In genomic region chr10:24634288-24634687, GRCm38 (mm10) we compare ENCODE assay signal across 11 mouse cellular contexts. TPM values are rescaled to one million over a fixed set of nuclear protein-coding genes. Genes with fewer than 3 reads are reported as not detected.
DNase-seq lines count a peak whose midpoint lies in the region; ATAC-seq and TF ChIP-seq lines count a peak whose summit lies in the region.
"Had no signal": no experiment of that assay in that cellular context is flagged by ENCODE, and none has a peak within 500 bp of the region (broad histone marks: within the 10 kb centered on the region; RNA-seq: fewer than 3 reads in every experiment).

No protein-coding gene starts in this region.

- 56% methylated on average over 9 of the region's 9 CpGs for WGBS in heart, embryonic 12.5 days
- 60% methylated on average over 9 of the region's 9 CpGs for WGBS in kidney, embryonic 16.5 days
- 79% methylated on average over 9 of the region's 9 CpGs for WGBS in midbrain, embryonic 13.5 days

- H3K9ac ChIP-seq in heart, embryonic 12.5 days = no peak overlapping the region
- H3K9ac ChIP-seq in kidney, embryonic 16.5 days (replicated peaks; ENCODE audit: low read length) = no peak overlapping the region
- no peak overlapping the region for H3K9ac ChIP-seq in midbrain, embryonic 13.5 days (replicated peaks)
- H3K9ac ChIP-seq: embryonic facial prominence, embryonic 12.5 days; limb, embryonic 15.5 days had no signal

- no peak overlapping the region for H3K4me3 ChIP-seq in layer of hippocampus, adult 2 months
- no peak overlapping the region for H3K4me3 ChIP-seq in heart, embryonic 12.5 days
- H3K4me3 ChIP-seq in kidney, embryonic 16.5 days (ENCODE audit: low read length) = no peak overlapping the region
- H3K4me3 ChIP-seq in midbrain, embryonic 13.5 days (replicated peaks) = no peak overlapping the region
- H3K4me3 ChIP-seq: embryonic facial prominence, embryonic 12.5 days; hindbrain, embryonic 10.5 days; limb, embryonic 15.5 days had no signal

- H3K27ac ChIP-seq in layer of hippocampus, adult 2 months = no peak overlapping the region
- H3K27ac ChIP-seq in heart, embryonic 12.5 days (ENCODE audit: poor library complexity, severe bottlenecking) = peak overlapping the region; percentile 6; the same call in 1 of the 2 replicates
- H3K27ac ChIP-seq in kidney, embryonic 16.5 days (ENCODE audit: low read length) = peak overlapping the region; percentile 21; the same call in 1 of the 2 replicates
- H3K27ac ChIP-seq in midbrain, embryonic 13.5 days = no peak overlapping the region
- H3K27ac ChIP-seq: embryonic facial prominence, embryonic 12.5 days; hindbrain, embryonic 10.5 days; limb, embryonic 15.5 days had no signal

- no peaks in the 10 kb centered on the region for H3K36me3 ChIP-seq in heart, embryonic 12.5 days
- H3K36me3 ChIP-seq in kidney, embryonic 16.5 days (ENCODE audit: insufficient read depth, low read length) = no peaks in the 10 kb centered on the region
- no peaks in the 10 kb centered on the region for H3K36me3 ChIP-seq in midbrain, embryonic 13.5 days
- H3K36me3 ChIP-seq: embryonic facial prominence, embryonic 12.5 days; hindbrain, embryonic 10.5 days; limb, embryonic 15.5 days had no signal

- H3K4me2 ChIP-seq in heart, embryonic 12.5 days = no peak overlapping the region
- H3K4me2 ChIP-seq in kidney, embryonic 16.5 days (replicated peaks; ENCODE audit: low read depth, low read length) = no peak overlapping the region
- H3K4me2 ChIP-seq in midbrain, embryonic 13.5 days (replicated peaks) = no peak overlapping the region
- H3K4me2 ChIP-seq: embryonic facial prominence, embryonic 12.5 days; limb, embryonic 15.5 days had no signal

- H3K27me3 ChIP-seq in heart, embryonic 12.5 days (replicated peaks) = no peaks in the 10 kb centered on the region
- no peaks in the 10 kb centered on the region for H3K27me3 ChIP-seq in kidney, embryonic 16.5 days (ENCODE audit: insufficient read depth, low read length)
- no peaks in the 10 kb centered on the region for H3K27me3 ChIP-seq in midbrain, embryonic 13.5 days
- H3K27me3 ChIP-seq: embryonic facial prominence, embryonic 12.5 days; limb, embryonic 15.5 days had no signal

- no peak for TF ChIP-seq CTCF in layer of hippocampus, adult 2 months (conservative IDR thresholded peaks at IDR 0.05)

- peaks cover 29% of the 10 kb centered on the region for H3K4me1 ChIP-seq in heart, embryonic 12.5 days (replicated peaks)
- peaks cover 28% of the 10 kb centered on the region for H3K4me1 ChIP-seq in kidney, embryonic 16.5 days (ENCODE audit: insufficient read depth, low read length)
- H3K4me1 ChIP-seq in midbrain, embryonic 13.5 days (replicated peaks) = no peaks in the 10 kb centered on the region

- no peak for ATAC-seq in heart, embryonic 12.5 days (ENCODE audit: insufficient number of reproducible peaks, low FRiP score)
- no peak; the same call in 1 of the 2 replicates for ATAC-seq in kidney, embryonic 16.5 days (ENCODE audit: low FRiP score, low TSS enrichment)
- ATAC-seq in cerebellum, adult (ENCODE audit: insufficient number of reproducible peaks, low FRiP score, low TSS enrichment) = no peak
- no peak for ATAC-seq in midbrain, embryonic 13.5 days

- DNase-seq in layer of hippocampus, adult 9-11 months = peak; percentile 53
- DNase-seq in layer of hippocampus, adult 2 months (ENCODE audit: low spot score in 2 of 2) = no peak
- peak; percentile 65 for DNase-seq in skeletal muscle tissue, adult 2 months (ENCODE audit: low read depth, low spot score)
- no peak for DNase-seq in cerebellum, adult 11 months

- no peaks in the 10 kb centered on the region for H3K9me3 ChIP-seq in heart, embryonic 12.5 days (replicated peaks)
- no peaks in the 10 kb centered on the region for H3K9me3 ChIP-seq in kidney, embryonic 16.5 days (ENCODE audit: low read length)
- H3K9me3 ChIP-seq in midbrain, embryonic 13.5 days = no peaks in the 10 kb centered on the region
- H3K9me3 ChIP-seq: embryonic facial prominence, embryonic 12.5 days; hindbrain, embryonic 10.5 days; limb, embryonic 15.5 days had no signal

RNA-seq across cellular contexts. Expression of gene Ccn2, which starts 39.0 kb away (rescaled TPM):
- 1 to 10 TPM; 8.5 to 9.7 TPM for total RNA-seq in layer of hippocampus, adult 2 months (2021)
- polyA plus RNA-seq in heart, embryonic 12.5 days (2016; fragmentation: Nextera tagmentation; extraction: Ambion mirVana) = 56.8 and 60.1 TPM in 2 replicates
- 12.2 and 13.3 TPM in 2 replicates for polyA plus RNA-seq in kidney, embryonic 16.5 days (2015; fragmentation: Nextera tagmentation; extraction: Ambion mirVana)
- 2.0 and 4.2 TPM in 2 replicates for polyA plus RNA-seq in midbrain, embryonic 13.5 days (2015; fragmentation: Nextera tagmentation; extraction: Ambion mirVana)

Comparison
In these comparisons a context has a peak if more than half of its experiments do, and no peak if none do; other contexts are left out.
1. DNase-seq: peak in layer of hippocampus, adult 9-11 months (single experiment) and skeletal muscle tissue, adult 2 months (single experiment); none in layer of hippocampus, adult 2 months (0 of 2) and cerebellum, adult 11 months (single experiment).
2. H3K27ac ChIP-seq: peak in heart, embryonic 12.5 days (single experiment) and kidney, embryonic 16.5 days (single experiment); none in layer of hippocampus, adult 2 months (single experiment) and midbrain, embryonic 13.5 days (single experiment).